Mouse (Mus musculus) midbrain, postnatal 0 days (tissue): ENCODE measurements around the gene Add2. TPM values are rescaled to one million over a fixed set of nuclear protein-coding genes. Genes with fewer than 3 reads are reported as not detected.

Source experiments
- ATAC-seq: fragments of 200-750 bp; cut with Nextera tagmentation; 2 replicates; pipeline ENCODE4 v1.8.0; 2017; ENCODE audit warnings: moderate number of reproducible peaks, mild to moderate bottlenecking, moderate TSS enrichment, moderate library complexity; ENCODE audit not compliant: low FRiP score
- DNase-seq: peaks from one replicate; pipeline ENCODE4 v3.0.0-alpha.2; 2015; ENCODE audit warnings: low spot score
- H3K27ac ChIP-seq: fragments of 300-500 bp; sonication (generic); 2 replicates; pipeline ENCODE4 v1.5.1; 2014; ENCODE audit warnings: low read depth, mild to moderate bottlenecking, low read length, mixed read lengths
- H3K27me3 ChIP-seq: fragments of 300-500 bp; sonication (generic); 2 replicates; pipeline ENCODE4 v1.6.1; 2014; ENCODE audit warnings: low read length, control low read depth, mixed read lengths; ENCODE audit not compliant: insufficient read depth
- H3K36me3 ChIP-seq: fragments of 300-500 bp; sonication (generic); 2 replicates; pipeline ENCODE4 v1.6.1; 2014; ENCODE audit warnings: low read length, control low read depth, mixed read lengths; ENCODE audit not compliant: insufficient read depth
- H3K4me1 ChIP-seq: fragments of 300-500 bp; sonication (generic); 2 replicates; pipeline ENCODE4 v1.6.1; 2014; ENCODE audit warnings: mild to moderate bottlenecking, control low read depth, antibody characterized with exemption, low read length, mixed read lengths; ENCODE audit not compliant: insufficient read depth
- H3K4me2 ChIP-seq: fragments of 300-500 bp; sonication (generic); 2 replicates; pipeline ENCODE4 v1.6.1; 2014; ENCODE audit warnings: low read depth, mild to moderate bottlenecking, low read length, mixed read lengths; ENCODE audit not compliant: poor library complexity, severe bottlenecking
- H3K4me3 ChIP-seq: fragments of 300-500 bp; sonication (generic); 2 replicates; pipeline ENCODE4 v1.5.1; 2014; ENCODE audit warnings: low read depth, mild to moderate bottlenecking, low read length, moderate library complexity
- H3K9ac ChIP-seq: fragments of 300-500 bp; sonication (generic); replicated peaks from 2 replicates; pipeline ENCODE4 v1.6.1; 2014; ENCODE audit warnings: mild to moderate bottlenecking, low read length, moderate library complexity, mixed read lengths; ENCODE audit not compliant: poor library complexity, severe bottlenecking
- H3K9me3 ChIP-seq: fragments of 300-500 bp; sonication (generic); 2 replicates; pipeline ENCODE4 v1.6.1; 2016; ENCODE audit warnings: low read length, control low read depth
- CTCF ChIP-seq: IDR thresholded peaks from 2 replicates; pipeline ENCODE4 v1.5.1; 2016; ENCODE audit warnings: antibody characterized with exemption, mild to moderate bottlenecking
- whole genome bisulfite sequencing: fragments of 180-500 bp; shearing (Covaris S2); extraction: QIAGEN DNeasy Blood & Tissue Kit; methylation state at CpG from one replicate; pipeline ENCODE4 v1.1.7; 2014; 5-methylcytosine and 5-hydroxymethylcytosine counted together
- polyA plus RNA-seq: library from polyadenylated mRNA; unstranded; fragments of >200 nt; fragmentation: Nextera tagmentation; extraction: Ambion mirVana; gene quantifications from 2 replicates; pipeline ENCODE4 v1.2.1, GENCODE M21; 2015
- total RNA-seq: library from RNA; depleted of rRNA; stranded (reverse); fragments of >200 nt; gene quantifications from 2 replicates; pipeline ENCODE4 v1.2.3, GENCODE M21; 2014

Add2 gene
- total and polyA plus RNA-seq, 2 experiments from 2014 or later, result 124 to 159 TPM

DNA sequence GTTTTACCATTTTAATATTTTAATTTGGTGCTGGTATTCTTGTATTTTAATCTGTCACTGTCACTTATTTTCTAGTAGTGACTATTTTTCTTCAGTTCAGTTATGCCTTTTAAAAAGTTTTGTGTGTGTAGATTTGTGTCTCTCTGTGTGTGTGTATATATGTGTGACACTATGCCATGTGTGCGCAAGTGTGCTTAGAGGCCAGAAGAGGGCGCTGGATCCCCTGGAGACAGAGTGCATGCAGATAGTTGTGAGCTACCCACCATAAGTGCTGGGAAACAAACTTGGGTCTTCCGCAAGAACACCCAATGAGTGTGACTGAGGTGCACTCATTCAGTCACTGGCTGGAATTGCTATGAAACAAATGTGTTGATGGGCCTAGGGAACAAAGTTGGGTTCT is 107.7 kb downstream of the Add2 start:
- no peaks in the 10 kb centered on the region for H3K9me3 ChIP-seq
- no peak overlapping the region for H3K4me2 ChIP-seq
- H3K36me3 ChIP-seq, result no peaks in the 10 kb centered on the region
- DNase-seq (no peak), ATAC-seq (no peak)
- no peak overlapping the region for H3K27ac ChIP-seq
- H3K9ac ChIP-seq, result no peak overlapping the region
- no peak overlapping the region for H3K4me3 ChIP-seq
- H3K4me1 ChIP-seq, result no peaks in the 10 kb centered on the region
- WGBS, result 88% methylated on average over 3 of the region's 3 CpGs
- TF ChIP-seq CTCF, result peak; percentile 10; the same call in 1 of the 2 replicates
- no peaks in the 10 kb centered on the region for H3K27me3 ChIP-seq

GRCm38 (mm10) chr6:86141284-86141683 is 112.8 kb downstream of the Add2 start:
- Histone ChIP-seq H3K4me3 (no peak overlapping the region), H3K4me1 (no peaks in the 10 kb centered on the region), H3K27ac (no peak overlapping the region), H3K4me2 (no peak overlapping the region), H3K9me3 (no peaks in the 10 kb centered on the region), H3K36me3 (no peaks in the 10 kb centered on the region), H3K9ac (no peak overlapping the region), H3K27me3 (no peaks in the 10 kb centered on the region)
- ATAC-seq (no peak), DNase-seq (no peak)
- no peak for TF ChIP-seq CTCF
- WGBS, result 85% methylated on average over 6 of the region's 6 CpGs

- ATAC-seq (no peak), DNase-seq (peak; percentile 85)
- 8% methylated on average over 3 of the region's 3 CpGs for WGBS
- H3K4me3 ChIP-seq, result no peak overlapping the region
- no peaks in the 10 kb centered on the region for H3K9me3 ChIP-seq
- H3K9ac ChIP-seq, result no peak overlapping the region
- no peak overlapping the region for H3K27ac ChIP-seq
- H3K4me1 ChIP-seq, result no peaks in the 10 kb centered on the region
- H3K27me3 ChIP-seq, result no peaks in the 10 kb centered on the region
- peak; percentile 79 for TF ChIP-seq CTCF
- no peak overlapping the region for H3K4me2 ChIP-seq
- no peaks in the 10 kb centered on the region for H3K36me3 ChIP-seq
Observed at GRCm38 (mm10) chr6:86141820-86142219, 113.3 kb downstream of the Add2 start.

DNA sequence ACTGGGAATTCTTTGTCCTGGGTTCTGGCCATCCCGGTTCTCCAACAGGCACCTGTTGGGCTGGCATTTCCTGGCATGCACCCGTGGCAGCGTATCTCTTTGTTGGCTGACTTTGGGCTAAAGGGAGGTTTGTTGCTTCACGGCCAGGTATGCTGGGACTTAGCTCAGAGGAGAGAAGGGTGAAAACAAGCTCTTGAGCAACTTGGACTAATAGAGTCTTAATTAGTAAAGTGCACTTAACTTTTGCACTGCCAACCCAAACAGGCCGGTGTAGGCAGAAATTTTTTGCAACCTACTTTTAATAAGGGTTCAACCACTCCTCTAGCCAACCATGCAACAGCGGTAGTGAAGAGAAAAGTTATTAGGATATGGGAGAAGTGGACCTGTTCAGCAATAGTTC is 116.5 kb downstream of the Add2 start:
- Histone ChIP-seq H3K4me1 (no peaks in the 10 kb centered on the region), H3K9me3 (no peaks in the 10 kb centered on the region), H3K36me3 (no peaks in the 10 kb centered on the region), H3K27ac (no peak overlapping the region), H3K9ac (no peak overlapping the region), H3K4me3 (no peak overlapping the region), H3K4me2 (no peak overlapping the region), H3K27me3 (no peaks in the 10 kb centered on the region)
- DNase-seq (no peak), ATAC-seq (no peak)
- no peak for TF ChIP-seq CTCF
- WGBS, result 92% methylated on average over 6 of the region's 6 CpGs

DNA sequence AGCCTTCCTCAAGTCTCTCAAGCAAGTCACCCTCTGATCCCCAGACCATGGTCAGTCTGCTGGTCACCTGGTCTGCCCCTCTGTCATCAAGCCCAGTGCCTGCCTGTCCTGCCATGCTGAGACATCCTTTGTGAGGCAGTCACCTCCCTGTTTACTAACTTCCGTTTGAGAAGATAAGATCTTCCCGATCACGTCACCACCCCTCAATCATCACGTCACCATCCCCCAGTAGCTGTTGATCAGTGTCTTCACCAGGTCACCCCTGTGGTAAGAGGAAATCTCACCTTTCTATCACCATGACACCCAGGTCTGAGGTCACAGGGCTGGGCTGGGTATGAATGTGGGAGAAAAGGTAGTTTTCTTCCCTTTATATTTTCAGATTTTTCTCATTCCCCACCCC is 120.0 kb downstream of the Add2 start:
- H3K27ac ChIP-seq, result no peak overlapping the region
- no peak overlapping the region for H3K9ac ChIP-seq
- H3K36me3 ChIP-seq, result no peaks in the 10 kb centered on the region
- H3K9me3 ChIP-seq, result no peaks in the 10 kb centered on the region
- 89% methylated on average over 4 of the region's 4 CpGs for WGBS
- DNase-seq, result no peak
- H3K4me3 ChIP-seq, result no peak overlapping the region
- ATAC-seq, result no peak
- TF ChIP-seq CTCF, result no peak
- H3K27me3 ChIP-seq, result no peaks in the 10 kb centered on the region
- H3K4me1 ChIP-seq, result no peaks in the 10 kb centered on the region
- no peak overlapping the region for H3K4me2 ChIP-seq

GRCm38 (mm10) chr6:86149001-86149400 is 120.5 kb downstream of the Add2 start:
- Histone ChIP-seq H3K9me3 (no peaks in the 10 kb centered on the region), H3K27ac (no peak overlapping the region), H3K9ac (no peak overlapping the region), H3K4me3 (no peak overlapping the region), H3K4me2 (no peak overlapping the region), H3K27me3 (no peaks in the 10 kb centered on the region), H3K4me1 (no peaks in the 10 kb centered on the region), H3K36me3 (no peaks in the 10 kb centered on the region)
- no peak for TF ChIP-seq CTCF
- WGBS, result 65% methylated on average over 4 of the region's 4 CpGs
- ATAC-seq (no peak), DNase-seq (no peak)
